Mouse (Mus musculus) cerebellum, adult 8-10 months (tissue): ENCODE measurements at regions not wholly inside any gene's neighbourhood (a gene's known extent, or its start where the extent isn't known, plus 50 kb on each side); places are given as distances from the start of the nearest gene placed in this dataset.

Experiments used
- DNase-seq: peaks from one replicate; pipeline ENCODE4 v3.0.0; 2022

DNA sequence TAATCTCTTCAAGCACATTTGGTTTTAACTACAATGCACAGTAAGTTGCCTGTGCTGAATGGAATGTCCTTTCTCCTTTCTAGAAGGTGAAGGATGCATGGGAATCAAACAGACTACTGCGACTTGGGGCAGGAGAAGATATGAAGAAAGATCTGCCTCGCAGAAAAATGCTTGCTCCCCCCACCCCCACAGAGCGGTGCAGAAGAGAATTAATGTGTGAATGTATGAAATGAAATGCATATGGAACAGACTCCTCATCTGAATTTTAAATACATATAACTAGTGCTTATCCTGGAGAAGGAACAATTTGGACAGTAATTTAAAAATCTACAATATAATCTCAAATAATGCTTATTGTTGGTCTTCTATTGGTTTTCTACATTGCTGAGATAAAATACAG is 283.0 kb upstream of the Clnk start:
- DNase-seq: no peak

DNA sequence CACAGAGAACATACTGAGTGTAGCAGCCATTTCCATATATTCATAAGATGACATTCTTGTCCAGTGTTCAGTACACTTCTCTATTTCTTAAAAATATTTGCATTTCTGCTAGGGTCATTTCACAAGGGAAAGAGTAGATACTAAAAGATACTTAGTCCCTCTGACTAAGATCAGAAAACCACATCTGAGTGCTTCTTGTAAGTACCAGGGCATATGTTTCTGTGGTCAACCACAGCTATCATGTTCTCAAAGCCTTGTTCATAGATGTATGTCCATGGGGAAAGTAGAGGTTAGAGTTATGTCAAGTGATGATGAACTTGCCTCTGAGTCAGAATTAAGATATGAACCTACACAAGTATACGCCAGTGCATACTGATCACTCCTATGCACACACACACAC is 279.2 kb upstream of the Clnk start:
- DNase-seq: no peak

DNA sequence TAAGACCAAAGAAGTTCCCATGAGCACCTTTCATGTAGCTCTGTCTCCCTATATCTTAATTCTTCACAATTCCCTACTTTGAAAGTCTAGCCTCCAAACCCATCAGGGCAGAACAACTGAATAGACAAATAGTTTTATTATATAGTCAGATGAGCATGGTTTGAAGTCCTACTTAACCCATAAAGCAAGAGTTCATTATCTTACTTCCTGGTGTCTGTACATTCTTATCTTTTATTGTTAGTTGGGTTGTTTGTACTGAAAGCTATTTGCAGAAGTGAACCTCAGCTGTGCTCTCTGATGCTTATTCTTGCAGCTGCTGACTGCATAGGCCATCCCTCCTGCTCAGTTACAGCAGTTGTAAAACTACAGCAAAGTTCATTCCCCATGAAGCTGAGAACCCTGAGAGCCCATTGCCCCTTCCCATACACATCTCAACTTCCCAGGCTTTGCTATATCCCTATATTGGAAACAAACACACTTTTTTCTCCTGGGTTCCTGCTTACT is 276.7 kb upstream of the Clnk start:
- no peak for DNase-seq

DNA sequence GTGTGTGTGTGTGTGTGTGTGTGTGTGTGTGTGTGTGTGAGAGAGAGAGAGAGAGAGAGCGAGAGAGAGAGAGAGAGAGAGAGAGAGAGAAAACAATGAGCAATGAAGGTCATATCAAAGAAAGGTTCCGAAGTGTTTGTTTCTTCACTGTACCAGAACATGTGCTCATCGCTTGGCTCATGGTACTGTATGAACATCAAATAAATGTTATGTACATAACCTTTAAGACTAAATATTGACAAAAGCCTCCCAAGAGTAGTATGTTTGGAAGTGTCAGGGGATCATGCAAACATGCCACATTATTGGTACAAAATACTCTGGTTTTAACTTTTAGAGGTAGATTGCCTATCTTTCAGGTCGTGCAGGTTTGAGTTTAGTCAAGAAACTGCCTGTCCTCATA is 275.3 kb upstream of the Clnk start:
- no peak for DNase-seq

DNA sequence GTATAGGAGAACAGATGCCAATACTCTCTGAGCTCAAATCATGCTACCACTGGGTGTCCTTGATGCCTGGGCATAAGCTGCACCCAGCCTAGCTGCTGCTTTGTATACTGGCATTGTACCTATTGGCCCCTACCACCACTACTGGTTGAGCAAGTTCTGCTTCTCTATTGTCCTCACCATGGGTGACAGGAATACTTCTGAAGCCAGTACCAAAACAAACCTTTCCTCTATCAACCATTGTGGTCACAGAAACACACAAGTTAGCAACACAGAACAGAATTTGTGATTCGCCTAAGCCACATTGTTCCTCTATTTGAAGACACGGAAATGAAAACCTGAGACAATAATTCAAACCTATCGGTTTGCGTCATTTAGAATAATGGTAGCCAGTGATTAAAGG is 274.3 kb upstream of the Clnk start:
- no peak for DNase-seq

DNA sequence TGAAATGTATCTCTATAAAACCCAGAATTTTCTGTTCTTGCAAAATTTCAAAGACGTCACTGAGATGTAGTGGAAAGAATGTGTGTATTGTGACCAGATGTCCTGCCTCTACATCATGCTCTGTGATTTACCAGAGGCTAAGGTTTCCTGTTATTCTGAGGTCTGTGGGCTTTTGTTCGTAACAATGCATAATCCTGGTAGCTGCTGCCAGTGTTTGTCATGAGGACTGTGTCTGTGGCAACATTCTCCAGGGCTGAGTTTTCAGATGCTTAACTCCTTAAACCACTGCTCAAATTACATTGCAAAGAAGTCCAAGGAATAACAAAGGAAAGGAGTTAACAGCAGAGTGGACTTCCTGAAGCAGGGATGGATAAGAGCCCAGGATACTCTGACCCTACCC is 269.0 kb upstream of the Clnk start:
- no peak for DNase-seq

DNA sequence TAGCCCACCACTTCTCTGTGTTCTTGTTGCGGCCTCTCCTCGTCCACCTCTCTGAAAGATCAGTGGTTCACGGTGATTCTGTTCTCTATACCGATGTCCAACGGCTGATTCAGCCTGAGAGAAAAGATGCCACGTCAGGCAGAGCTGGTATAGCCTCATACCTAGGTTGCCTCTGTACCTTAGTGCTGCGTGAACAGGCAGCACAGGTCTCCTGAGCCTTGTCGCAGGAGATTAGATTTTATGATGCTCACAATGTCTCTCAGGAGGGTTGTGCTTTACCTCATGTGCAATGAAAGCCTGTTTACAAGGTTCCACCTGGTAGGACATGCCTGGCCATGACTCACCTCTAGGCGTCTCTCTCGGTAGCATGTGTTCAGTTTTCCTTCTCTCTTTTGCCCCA is 267.6 kb upstream of the Clnk start:
- DNase-seq: no peak

DNA sequence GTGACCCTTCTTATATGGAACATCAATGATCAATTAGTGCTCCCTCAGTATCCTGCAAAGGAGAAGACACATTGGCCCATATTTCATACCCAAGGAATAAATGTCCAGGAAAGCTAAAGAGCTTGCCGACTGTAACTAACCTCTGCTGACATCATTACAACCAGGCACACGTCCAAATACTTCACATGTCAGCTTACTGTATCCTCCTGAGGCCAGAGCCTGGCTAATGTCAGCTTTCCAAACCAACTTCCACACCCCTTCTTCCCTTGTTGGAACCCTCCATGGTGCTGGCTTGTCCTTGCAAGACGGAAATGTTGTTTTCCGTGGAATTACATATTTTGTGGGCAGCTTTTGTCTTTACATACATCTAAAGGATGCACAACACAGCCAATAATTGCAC is 267.0 kb upstream of the Clnk start:
- peak; percentile 10 for DNase-seq

DNA sequence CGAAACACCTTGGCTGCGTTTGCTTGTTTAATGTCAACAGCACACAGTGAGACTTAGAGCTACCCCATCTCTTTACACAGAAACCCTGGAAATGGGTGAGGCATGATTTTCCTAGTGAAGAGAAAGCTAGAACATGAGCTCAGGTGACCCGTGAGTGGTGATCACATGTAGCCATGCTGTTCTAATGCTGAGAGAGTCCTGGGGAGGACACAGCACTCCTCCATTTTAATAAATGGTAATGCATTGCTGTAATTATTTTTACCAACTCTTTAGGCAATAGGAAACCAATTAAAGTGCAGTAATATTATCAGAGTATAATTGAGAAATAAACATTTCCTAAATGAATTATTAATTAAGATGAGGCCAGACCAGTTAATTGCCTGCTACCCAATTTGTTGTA is 261.8 kb upstream of the Clnk start:
- no peak for DNase-seq

DNA sequence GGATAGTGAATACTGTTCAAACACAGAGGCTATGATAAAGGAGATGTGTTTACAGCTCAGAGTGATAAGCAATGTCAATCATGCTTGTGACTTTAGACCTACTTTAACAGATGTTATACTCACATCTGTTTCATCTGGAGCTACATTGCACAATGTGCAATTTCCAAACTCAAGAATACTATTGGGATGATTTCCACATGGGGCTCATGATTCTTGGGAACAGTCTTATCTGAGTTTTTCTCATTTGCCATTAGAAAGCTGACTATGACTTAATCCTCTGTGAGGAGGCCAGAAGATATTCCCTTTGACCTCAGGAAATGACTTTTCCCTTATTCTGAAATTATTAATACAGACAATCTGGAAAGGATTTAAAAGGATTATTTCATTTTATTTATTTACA is 252.3 kb upstream of the Clnk start:
- no peak for DNase-seq

DNA sequence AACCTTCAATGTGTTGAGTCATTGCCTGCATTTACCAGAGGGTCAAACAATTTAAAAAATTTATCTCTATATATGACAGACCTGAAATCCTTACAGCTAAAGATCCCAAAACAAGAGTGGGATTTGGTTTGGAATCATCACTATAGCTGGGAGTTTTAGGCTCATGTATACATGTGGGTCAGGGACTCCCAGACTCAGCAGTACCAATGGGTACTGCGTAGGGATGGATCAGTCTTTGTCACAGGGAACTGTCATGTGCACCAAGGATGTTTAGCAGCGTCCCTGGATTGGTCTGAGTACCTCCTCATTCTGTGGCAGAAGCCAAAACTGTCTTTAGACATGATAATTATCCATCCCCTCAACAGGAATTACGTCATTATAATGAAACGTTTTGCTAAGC is 250.2 kb upstream of the Clnk start:
- DNase-seq: no peak

DNA sequence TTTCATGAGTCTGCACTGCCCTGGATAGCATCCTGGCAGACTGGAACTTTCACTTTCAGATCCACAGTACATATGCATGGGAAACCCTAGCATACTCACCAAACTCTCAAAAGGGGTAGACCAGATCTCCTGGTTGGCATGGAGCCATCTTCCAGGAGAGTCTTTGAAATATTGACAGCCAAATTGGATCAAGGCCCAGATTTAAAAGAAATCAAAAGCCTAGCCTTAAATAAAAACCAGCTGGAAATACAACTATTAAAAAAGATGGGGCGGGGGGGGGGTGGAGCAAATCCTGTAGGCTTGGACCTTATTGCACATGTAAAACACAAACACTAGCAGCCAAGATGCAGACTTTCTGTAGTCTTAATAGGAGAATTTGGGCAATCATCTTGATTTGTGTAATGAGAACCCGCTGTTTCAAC is 249.7 kb upstream of the Clnk start:
- no peak for DNase-seq

DNA sequence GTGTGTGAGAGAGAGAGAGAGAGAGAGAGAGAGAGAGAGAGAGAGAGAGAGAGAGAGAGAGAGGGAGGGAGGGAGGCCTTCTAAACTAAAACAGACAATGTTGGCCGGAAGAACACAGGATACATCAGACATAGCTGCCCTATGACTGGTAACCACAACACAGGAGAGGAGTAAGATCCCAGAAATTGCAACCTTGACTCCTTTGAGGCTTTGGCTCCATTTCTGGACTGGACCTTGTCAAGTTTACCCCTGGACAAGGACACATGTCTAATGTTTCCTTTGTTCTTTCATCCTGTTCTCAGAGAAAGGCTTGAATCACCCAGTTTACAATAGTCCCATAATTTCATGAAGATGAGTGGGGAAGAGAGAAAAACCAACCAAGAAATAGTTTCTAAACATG is 233.7 kb upstream of the Clnk start:
- DNase-seq: no peak

DNA sequence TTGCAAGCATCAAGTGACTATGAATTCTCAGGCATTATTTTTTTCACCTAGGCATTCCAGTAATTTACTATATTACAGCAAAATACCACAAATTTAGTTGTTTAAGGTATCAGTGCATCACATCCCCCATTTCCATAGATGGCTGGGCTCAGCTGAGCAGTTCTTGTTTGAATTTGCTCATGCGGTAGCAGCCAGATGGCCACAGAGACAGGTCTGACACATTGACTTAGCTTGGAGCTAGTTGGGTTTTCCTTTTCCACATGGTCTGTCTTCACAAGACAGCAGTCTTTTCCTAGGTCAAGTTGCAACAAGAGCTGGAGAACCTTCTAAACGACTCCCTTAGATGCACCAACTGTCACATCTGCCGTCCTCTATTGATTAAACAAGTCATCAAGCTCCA is 232.9 kb upstream of the Clnk start:
- DNase-seq: no peak

DNA sequence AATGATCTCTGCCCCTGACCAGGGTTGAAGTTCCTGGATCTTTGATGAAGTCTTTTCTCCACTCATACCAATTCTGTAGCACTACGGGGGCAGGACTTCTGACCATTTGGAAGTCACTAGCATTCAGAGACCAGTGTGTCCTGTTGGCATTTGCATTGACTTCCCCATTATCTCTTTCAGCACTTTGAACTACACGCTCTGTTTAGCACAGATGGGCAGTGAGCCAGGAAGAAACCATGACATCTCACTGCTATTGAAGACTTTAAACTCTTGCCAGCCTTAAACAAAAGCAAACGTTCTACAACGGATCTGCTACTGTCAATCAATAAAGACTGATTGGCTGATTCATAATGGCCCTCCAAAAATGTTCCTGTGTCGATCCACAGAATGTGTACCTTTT is 222.5 kb upstream of the Clnk start:
- no peak for DNase-seq

DNA sequence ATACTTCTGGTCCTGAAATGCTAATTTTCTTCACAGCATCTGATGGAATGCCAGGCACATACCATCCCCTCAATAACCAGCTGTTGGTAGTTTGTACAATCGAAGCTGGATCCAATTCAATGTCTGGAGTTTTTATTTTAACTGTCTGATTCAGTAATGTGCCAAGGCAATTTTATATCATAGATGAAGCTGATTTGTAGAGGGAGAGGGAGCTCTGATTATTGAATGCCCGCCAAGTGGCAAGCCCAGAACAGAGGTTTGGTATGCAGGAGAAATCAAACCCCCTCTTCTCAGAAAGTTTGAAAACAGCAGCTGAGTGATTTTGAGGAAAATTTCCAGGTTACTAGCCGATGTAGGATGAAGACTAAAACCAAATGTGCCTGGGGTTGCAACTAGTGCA is 218.3 kb upstream of the Clnk start:
- DNase-seq: no peak

DNA sequence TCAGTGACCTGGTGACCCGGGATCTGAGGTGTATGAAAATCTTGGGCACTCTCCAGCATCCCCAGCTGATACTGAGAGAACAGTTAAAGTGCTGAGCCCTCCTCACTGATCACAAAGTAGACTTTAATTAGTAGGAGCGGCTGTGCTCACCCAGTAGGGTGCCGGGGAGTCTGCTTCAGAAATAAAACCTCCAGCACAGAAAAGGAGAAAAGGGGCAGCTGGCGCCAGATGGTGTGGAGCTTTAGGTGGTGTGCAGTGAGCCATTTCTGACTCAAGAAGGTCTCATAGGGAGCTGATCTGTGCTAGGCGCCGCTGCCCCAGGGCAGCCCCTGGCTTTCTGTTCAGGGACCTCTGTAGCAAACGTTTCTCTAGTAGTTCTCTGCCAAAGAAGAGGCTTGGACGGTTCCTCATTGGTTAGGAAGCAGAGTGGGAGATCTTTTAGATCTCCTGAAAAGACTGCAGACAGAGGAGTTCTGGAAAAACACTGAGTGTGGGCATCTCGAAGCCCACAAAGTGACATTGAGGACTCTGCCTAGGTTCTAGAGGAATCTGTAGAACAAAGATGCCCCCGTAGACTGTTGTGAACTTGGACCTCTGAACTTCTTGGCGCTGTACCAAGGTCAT is 200.1 kb upstream of the Clnk start:
- DNase-seq: peak; percentile 81

DNA sequence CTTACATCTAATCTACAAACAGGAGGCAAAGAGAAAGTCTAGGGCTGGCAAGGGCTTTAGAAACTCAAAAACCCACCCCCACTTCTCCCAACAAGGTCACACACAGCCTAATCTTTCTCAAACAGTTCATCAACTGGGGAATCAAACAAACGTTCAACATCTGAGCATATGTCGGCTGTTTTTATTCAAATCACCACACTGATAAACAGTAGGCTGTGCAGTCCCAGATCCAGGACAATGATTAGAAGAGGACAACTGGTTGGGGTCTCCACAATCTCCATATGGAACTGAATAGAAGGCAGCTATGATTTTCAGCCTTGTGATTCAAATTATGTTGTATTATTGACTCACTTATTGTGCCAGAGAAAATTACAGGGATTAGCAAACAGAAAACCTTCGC is 193.1 kb upstream of the Clnk start:
- DNase-seq: no peak

DNA sequence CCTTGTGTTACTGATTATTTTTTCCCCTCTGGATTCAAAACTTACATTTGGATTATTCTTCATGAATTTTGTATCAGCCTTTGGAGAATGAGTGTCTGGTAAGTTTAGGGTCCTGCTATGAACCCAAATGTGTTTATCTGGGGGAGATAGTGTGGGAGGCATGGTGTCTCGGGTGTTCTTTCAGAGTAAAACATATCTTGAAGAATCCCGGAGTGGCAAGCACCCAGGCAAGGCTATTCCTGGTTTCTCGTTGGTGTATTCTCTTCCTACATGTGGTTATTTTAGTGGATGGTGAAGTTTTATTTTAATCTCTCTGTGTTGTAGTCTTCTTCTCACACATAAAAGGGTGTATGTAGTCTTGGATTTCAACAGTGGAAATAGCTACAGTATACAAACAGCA is 186.4 kb upstream of the Clnk start:
- DNase-seq: no peak

DNA sequence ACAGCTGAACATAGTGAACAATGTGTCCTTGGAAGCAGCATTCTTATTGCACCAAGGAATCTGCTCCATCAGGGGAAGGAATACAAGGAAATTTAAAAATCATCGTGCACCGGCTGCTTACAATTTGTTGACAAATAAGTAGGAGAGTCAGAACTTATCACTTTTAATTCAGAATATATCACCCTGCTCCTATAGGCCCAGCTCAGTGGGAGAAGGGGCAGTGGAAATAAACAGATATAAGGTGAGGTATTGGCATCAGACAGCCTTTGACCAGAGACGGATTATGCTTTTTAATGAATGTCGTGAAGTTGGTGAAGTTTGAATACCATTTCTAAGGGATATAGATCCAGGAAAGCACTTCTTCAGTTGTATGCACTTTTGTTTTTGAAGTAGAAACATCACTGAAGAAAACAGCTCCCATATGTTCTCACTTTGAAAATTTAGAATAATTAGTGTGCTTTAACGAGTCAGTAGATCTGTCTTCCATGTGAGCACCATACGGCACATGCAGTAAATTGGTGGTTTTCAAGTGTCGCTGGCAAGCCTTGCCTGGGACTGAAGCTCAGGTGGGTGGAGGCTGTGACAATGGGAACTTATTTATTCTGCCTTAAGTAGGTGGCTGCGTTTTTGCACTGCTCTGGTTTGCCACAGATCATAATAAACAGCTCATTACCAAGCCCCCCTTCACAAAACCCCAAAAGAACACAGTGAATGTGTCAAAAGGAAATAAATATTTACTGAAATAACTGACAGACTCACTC is 176.1 kb upstream of the Clnk start:
- no peak for DNase-seq

DNA sequence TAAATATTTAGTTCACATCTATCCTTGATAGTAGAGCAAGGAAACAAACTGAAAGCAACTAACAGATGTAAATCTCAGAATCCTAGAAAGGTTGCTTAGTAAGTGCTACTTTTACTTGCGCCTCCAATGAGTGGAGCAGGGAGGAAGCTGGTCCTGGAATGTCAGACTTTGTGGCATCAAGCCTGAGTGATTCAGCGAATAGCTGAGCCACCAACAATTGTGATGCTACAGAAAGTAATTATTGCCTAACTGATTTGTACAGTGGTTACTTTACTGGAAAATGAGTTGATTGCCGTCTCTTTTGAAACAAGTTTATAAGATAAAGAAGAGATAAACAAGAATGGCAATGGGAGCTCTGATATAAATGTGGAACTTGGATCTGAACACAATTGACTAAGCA is 173.9 kb upstream of the Clnk start:
- no peak for DNase-seq

DNA sequence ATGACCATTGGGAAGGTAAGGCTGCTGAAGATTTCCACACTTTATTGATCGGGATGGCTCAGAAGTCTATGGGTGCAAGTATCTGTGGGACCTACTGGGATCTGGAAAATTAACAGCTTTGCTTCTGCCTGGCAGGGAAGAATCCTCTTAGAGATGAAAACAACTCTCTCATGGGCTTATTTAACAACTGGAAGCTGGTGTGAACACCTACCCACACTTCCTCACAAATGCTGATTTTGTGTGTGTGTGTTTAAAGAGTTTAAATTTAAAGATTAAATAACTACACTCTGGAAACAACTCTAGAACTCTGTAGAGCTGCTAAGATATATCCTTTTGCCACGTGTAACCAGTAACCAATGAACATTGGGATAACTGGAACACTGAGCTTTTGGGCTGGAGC is 172.5 kb upstream of the Clnk start:
- no peak for DNase-seq

DNA sequence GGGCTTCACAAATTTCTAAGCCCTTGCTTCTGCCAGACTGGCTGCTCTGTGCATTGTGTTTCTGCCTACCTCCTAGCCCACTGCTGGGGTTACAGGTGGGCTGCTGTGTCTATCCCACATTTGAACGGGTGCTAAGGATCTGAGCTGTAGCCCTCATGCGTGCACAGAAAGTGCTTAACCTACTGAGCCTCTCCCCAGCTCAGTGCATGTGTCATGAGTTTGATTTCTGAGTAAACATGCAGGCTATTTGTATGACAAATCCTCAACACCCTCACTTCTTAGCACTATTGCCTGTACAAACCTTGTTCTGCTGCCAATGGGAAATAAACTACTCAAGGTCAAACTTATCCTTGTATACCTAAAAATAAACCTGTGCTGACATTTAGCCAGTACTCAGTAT is 163.9 kb upstream of the Clnk start:
- DNase-seq: no peak

DNA sequence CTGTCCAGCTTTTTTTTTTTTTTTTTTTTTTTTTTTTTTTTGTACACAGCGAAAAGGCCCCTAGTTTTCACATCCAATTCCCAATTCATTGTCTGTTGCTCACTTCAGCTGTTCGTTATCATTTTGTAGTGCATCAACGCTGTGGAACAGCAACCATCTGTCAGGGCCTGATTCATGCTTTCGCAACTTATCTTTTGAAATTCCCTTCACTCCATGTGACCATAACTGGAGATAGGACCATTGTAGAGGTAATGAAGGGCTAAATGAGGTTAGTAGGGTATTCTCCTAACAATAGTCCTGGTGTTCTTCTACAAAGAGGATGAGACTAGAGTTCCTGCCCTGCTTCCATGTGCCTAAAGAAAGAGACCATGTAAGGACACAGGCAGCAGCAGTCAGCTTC is 146.6 kb upstream of the Clnk start:
- DNase-seq: no peak

DNA sequence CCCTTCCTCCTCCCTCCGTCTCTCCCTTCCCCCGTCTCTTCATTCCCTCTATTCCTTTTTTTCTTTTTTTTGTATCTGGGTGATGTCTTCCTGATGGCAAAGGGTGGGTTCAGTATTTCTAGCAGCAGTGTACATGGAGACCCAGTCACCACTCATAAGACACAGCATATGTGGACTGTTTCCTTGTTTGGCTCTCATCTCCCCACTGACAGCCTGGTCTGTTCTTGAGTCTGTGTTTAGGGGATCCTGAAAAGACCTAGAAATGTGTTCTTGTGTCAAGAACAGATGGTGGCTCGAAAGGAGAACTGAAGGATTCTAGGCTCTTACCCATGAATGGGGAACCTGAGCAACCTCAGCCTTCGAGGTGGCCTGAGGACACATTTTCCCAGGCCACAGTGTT is 124.0 kb upstream of the Clnk start:
- DNase-seq: no peak
